Mouse (Mus musculus) E14TG2a.4 (cell line): Measurements from ENCODE around the gene Anapc10.

Source experiments
- CTCF ChIP-seq: conservative IDR thresholded peaks from 2 replicates; pipeline ENCODE4 v1.5.1; 2014; ENCODE audit warnings: low read length
- NANOG ChIP-seq: IDR thresholded peaks from 2 replicates; pipeline ENCODE4 v1.6.1; 2014; ENCODE audit warnings: borderline replicate concordance, low read length, mixed read lengths

DNA sequence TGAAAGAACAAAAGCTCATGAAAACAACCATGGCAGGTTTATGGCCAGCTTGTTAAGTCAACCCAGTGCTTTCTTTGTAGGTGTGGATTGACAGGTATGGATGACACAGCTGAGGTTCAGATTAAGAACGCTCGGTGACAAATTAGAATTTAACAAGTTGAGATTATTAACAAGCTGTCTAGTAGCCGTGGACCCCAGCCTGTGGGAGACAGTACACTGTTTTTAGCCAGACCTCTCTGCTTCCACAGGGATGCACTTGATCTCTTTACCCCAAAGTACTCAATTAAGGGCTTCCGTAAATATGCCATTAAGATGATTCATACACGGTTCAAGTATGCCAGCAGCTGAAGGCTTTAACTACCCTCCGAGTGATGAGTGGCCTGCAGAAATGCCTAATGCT, 95.4 kb downstream of the Anapc10 start:
- TF ChIP-seq CTCF (no peak), NANOG (no peak)
